Mouse (Mus musculus): ENCODE data around the gene D10Jhu81e. TPM values are rescaled to one million over a fixed set of nuclear protein-coding genes. Genes with fewer than 3 reads are reported as not detected.

The D10Jhu81e gene
- total and polyA plus RNA-seq, 3 experiments, result 50.6 to 57.4 TPM; not detected in 1

- Histone ChIP-seq H3K79me2 (ENCODE audit: control insufficient read depth, insufficient read depth, low read length, poor library complexity) (no peaks in the 10 kb centered on the region), H3K9ac (ENCODE audit: control insufficient read depth, low read depth, low read length, poor library complexity, severe bottlenecking) (no peak overlapping the region), H3K36me3 (ENCODE audit: control insufficient read depth in 1 of 2, insufficient read depth in 2 of 2, low read length in 2 of 2) (no peaks in the 10 kb centered on the region), H3K4me3 (ENCODE audit: control insufficient read depth in 1 of 2, insufficient read depth in 1 of 2, low read depth in 2 of 2, low read length in 2 of 2) (no peak overlapping the region), H3K4me1 (ENCODE audit: control insufficient read depth in 1 of 2, insufficient read depth in 2 of 2, low read length in 2 of 2) (no peaks in the 10 kb centered on the region), H3K9me3 (replicated peaks; ENCODE audit: insufficient read depth, low read length) (no peaks in the 10 kb centered on the region), H3K27me3 (ENCODE audit: control insufficient read depth in 1 of 2, insufficient read depth in 2 of 2, low read length in 2 of 2) (peaks cover 0 to 2% of the 10 kb centered on the region in 2 experiments; a peak in 2 of 4 replicates), H3K27ac (ENCODE audit: control insufficient read depth, low read depth, low read length) (no peak overlapping the region)
- no peak for TF ChIP-seq RCOR1 (IDR thresholded peaks at IDR 0.05; ENCODE audit: low read depth, low read length)
- no peak for TF ChIP-seq MEF2A (IDR thresholded peaks at IDR 0.05; ENCODE audit: extremely low read depth, insufficient replicate concordance, low read depth, low read length, poor library complexity, severe bottlenecking)
- no peak for TF ChIP-seq GATA1 (IDR thresholded peaks at IDR 0.05; ENCODE audit: low read depth, low read length)
- TF ChIP-seq ETS1 (IDR thresholded peaks at IDR 0.05; ENCODE audit: low read depth, low read length), result no peak
- TF ChIP-seq MAZ (IDR thresholded peaks at IDR 0.05; ENCODE audit: low read depth, low read length), result no peak
- TF ChIP-seq E2F4 (IDR thresholded peaks at IDR 0.05; ENCODE audit: borderline replicate concordance, low read depth, low read length), result no peak
- no peak for TF ChIP-seq CHD2 (IDR thresholded peaks at IDR 0.05; ENCODE audit: low read length)
- TF ChIP-seq UBTF (IDR thresholded peaks at IDR 0.05; ENCODE audit: borderline replicate concordance, insufficient read depth, low read depth, low read length), result no peak
- TF ChIP-seq RAD21 (IDR thresholded peaks at IDR 0.05; ENCODE audit: low read depth, low read length), result no peak
- no peak for TF ChIP-seq POLR2AphosphoS2 (IDR thresholded peaks at IDR 0.05; ENCODE audit: low read length)
- no peak for TF ChIP-seq SMC3 (IDR thresholded peaks at IDR 0.05; ENCODE audit: low read depth, low read length)
- no peak for TF ChIP-seq MXI1 (IDR thresholded peaks at IDR 0.05; ENCODE audit: low read depth, low read length)
- no peak for TF ChIP-seq ZKSCAN1 (IDR thresholded peaks at IDR 0.05; ENCODE audit: low read depth, low read length)
- DNase-seq (ENCODE audit: low read depth, low spot score), result no peak
These were observed 39.6 kb downstream of the D10Jhu81e start for GRCm38 (mm10) chr10:78129998-78130397.

GRCm38 (mm10) chr10:78129423-78129822, 40.2 kb downstream of the D10Jhu81e start:
- Histone ChIP-seq H3K4me3 (ENCODE audit: control insufficient read depth in 1 of 2, insufficient read depth in 1 of 2, low read depth in 2 of 2, low read length in 2 of 2) (no peak overlapping the region), H3K36me3 (ENCODE audit: control insufficient read depth in 1 of 2, insufficient read depth in 2 of 2, low read length in 2 of 2) (no peaks in the 10 kb centered on the region), H3K4me1 (ENCODE audit: control insufficient read depth in 1 of 2, insufficient read depth in 2 of 2, low read length in 2 of 2) (peaks cover 0 to 3% of the 10 kb centered on the region in 2 experiments; a peak in 1 of 4 replicates), H3K9me3 (replicated peaks; ENCODE audit: insufficient read depth, low read length) (no peaks in the 10 kb centered on the region), H3K27me3 (ENCODE audit: control insufficient read depth in 1 of 2, insufficient read depth in 2 of 2, low read length in 2 of 2) (peaks cover 0 to 2% of the 10 kb centered on the region in 2 experiments; a peak in 2 of 4 replicates), H3K9ac (ENCODE audit: control insufficient read depth, low read depth, low read length, poor library complexity, severe bottlenecking) (no peak overlapping the region), H3K79me2 (ENCODE audit: control insufficient read depth, insufficient read depth, low read length, poor library complexity) (no peaks in the 10 kb centered on the region), H3K27ac (ENCODE audit: control insufficient read depth, low read depth, low read length) (no peak overlapping the region)
- TF ChIP-seq USF2 (IDR thresholded peaks at IDR 0.05; ENCODE audit: borderline replicate concordance in 1 of 2, insufficient read depth in 1 of 2, low read depth in 1 of 2, low read length in 2 of 2), result no peak
- TF ChIP-seq MAFK (IDR thresholded peaks at IDR 0.05; ENCODE audit: borderline replicate concordance, low read depth, low read length), result no peak
- no peak for TF ChIP-seq TCF12 (IDR thresholded peaks at IDR 0.05; ENCODE audit: low read depth, low read length)
- no peak for TF ChIP-seq HCFC1 (IDR thresholded peaks at IDR 0.05; ENCODE audit: low read depth, low read length)
- TF ChIP-seq ZKSCAN1 (IDR thresholded peaks at IDR 0.05; ENCODE audit: low read depth, low read length), result no peak
- no peak for TF ChIP-seq NRF1 (IDR thresholded peaks at IDR 0.05; ENCODE audit: insufficient read depth, low read depth, low read length, poor library complexity, severe bottlenecking)
- TF ChIP-seq MAX (IDR thresholded peaks at IDR 0.05; ENCODE audit: low read length), result no peak
- no peak for TF ChIP-seq GABPA (IDR thresholded peaks at IDR 0.05; ENCODE audit: low read depth, low read length)
- TF ChIP-seq ZMIZ1 (IDR thresholded peaks at IDR 0.05; ENCODE audit: low read depth, low read length), result no peak
- no peak for TF ChIP-seq POLR2AphosphoS2 (IDR thresholded peaks at IDR 0.05; ENCODE audit: low read length)
- no peak for TF ChIP-seq USF1 (IDR thresholded peaks at IDR 0.05; ENCODE audit: low read depth, low read length)
- no peak for TF ChIP-seq ZNF384 (IDR thresholded peaks at IDR 0.05; ENCODE audit: low read depth, low read length)
- no peak for TF ChIP-seq KAT2A (conservative IDR thresholded peaks at IDR 0.05; ENCODE audit: low read depth, low read length)
- no peak for TF ChIP-seq CHD2 (IDR thresholded peaks at IDR 0.05; ENCODE audit: low read length)
- no peak for DNase-seq (ENCODE audit: low read depth, low spot score)
